Mouse (Mus musculus): ENCODE measurements around the gene Prdm2. TPM values are rescaled to one million over a fixed set of nuclear protein-coding genes. Genes with fewer than 3 reads are reported as not detected.

Prdm2 gene
- polyA plus RNA-seq, 1 experiment = 26.5 TPM

- Histone ChIP-seq H3K4me3 (ENCODE audit: control insufficient read depth, insufficient read depth, low read length) (no peak overlapping the region), H3K27ac (ENCODE audit: control insufficient read depth, insufficient read depth, low read length) (peak overlapping the region; percentile 64), H3K36me3 (ENCODE audit: control insufficient read depth, insufficient read depth, low read length) (no peaks in the 10 kb centered on the region), H3K27me3 (ENCODE audit: control insufficient read depth, insufficient read depth, low read length) (no peaks in the 10 kb centered on the region), H3K4me1 (replicated peaks; ENCODE audit: control insufficient read depth, insufficient read depth, low read length) (peaks cover 11% of the 10 kb centered on the region)
- TF ChIP-seq CTCF (IDR thresholded peaks at IDR 0.05; ENCODE audit: borderline replicate concordance, control insufficient read depth, extremely low read depth, insufficient read depth, low read length, poor library complexity) (no peak), POLR2A (IDR thresholded peaks at IDR 0.05; ENCODE audit: control insufficient read depth, extremely low read depth, insufficient read depth, low read length, poor library complexity) (no peak)
- no peak for DNase-seq
- WGBS = 19% methylated on average over 5 of the region's 5 CpGs
These were observed 14.9 kb downstream of the Prdm2 start for GRCm38 (mm10) chr4:143197845-143198356.

GRCm38 (mm10) chr4:143194328-143194727, 18.5 kb downstream of the Prdm2 start:
- Histone ChIP-seq H3K4me3 (ENCODE audit: control insufficient read depth, insufficient read depth, low read length) (no peak overlapping the region), H3K27me3 (ENCODE audit: control insufficient read depth, insufficient read depth, low read length) (no peaks in the 10 kb centered on the region), H3K4me1 (replicated peaks; ENCODE audit: control insufficient read depth, insufficient read depth, low read length) (peaks cover 15% of the 10 kb centered on the region), H3K27ac (ENCODE audit: control insufficient read depth, insufficient read depth, low read length) (no peak overlapping the region), H3K36me3 (ENCODE audit: control insufficient read depth, insufficient read depth, low read length) (no peaks in the 10 kb centered on the region)
- no peak for TF ChIP-seq POLR2A (IDR thresholded peaks at IDR 0.05; ENCODE audit: control insufficient read depth, extremely low read depth, insufficient read depth, low read length, poor library complexity)
- TF ChIP-seq CTCF (IDR thresholded peaks at IDR 0.05; ENCODE audit: borderline replicate concordance, control insufficient read depth, extremely low read depth, insufficient read depth, low read length, poor library complexity) = no peak
- 97% methylated on average over 5 of the region's 5 CpGs for WGBS
- no peak for DNase-seq

DNA sequence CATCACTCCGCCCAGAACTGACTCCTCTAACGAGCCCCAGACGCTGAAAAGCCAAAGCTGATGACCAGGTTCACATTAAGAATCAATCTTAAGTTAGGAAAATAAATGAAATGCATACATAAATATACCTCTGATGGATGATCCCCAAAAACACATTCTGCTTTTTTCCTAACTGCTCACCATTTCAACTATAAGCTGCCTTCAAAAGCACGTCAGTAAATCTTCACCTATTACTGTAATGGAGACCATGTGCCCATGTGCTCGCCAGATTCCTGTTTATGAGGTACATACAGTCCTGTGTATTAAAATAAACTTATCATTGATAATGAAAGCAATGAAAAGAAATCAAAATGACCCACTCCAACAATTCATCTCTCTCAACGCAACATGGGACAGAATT, 19.6 kb downstream of the Prdm2 start:
- Histone ChIP-seq H3K4me1 (replicated peaks; ENCODE audit: control insufficient read depth, insufficient read depth, low read length) (peaks cover 9% of the 10 kb centered on the region), H3K27me3 (ENCODE audit: control insufficient read depth, insufficient read depth, low read length) (no peaks in the 10 kb centered on the region), H3K4me3 (ENCODE audit: control insufficient read depth, insufficient read depth, low read length) (no peak overlapping the region), H3K27ac (ENCODE audit: control insufficient read depth, insufficient read depth, low read length) (no peak overlapping the region), H3K36me3 (ENCODE audit: control insufficient read depth, insufficient read depth, low read length) (no peaks in the 10 kb centered on the region)
- DNase-seq = no peak
- WGBS = 98% methylated on average over 6 of the region's 6 CpGs
- no peak for TF ChIP-seq POLR2A (IDR thresholded peaks at IDR 0.05; ENCODE audit: control insufficient read depth, extremely low read depth, insufficient read depth, low read length, poor library complexity)

DNA sequence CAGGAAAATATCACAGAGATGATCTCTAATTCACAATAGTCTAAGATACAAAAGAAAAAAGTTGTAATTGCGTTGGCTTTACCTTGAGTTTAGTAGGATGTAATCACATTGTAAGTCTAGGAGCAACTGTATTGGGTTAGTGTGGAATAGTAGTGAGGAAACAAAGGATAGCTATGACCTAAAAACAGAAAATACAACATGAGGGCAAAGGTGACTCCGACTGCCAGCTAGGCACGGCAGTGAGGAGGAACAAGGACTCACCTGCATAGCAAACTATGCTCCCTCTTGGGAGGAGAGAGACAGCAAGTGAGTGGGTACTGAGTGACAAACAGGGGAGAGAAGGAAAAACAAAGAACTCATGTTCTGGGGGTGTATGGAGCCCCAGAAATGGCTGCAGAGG, 21.0 kb downstream of the Prdm2 start:
- Histone ChIP-seq H3K27me3 (ENCODE audit: control insufficient read depth, insufficient read depth, low read length) (no peaks in the 10 kb centered on the region), H3K4me1 (replicated peaks; ENCODE audit: control insufficient read depth, insufficient read depth, low read length) (peaks cover 3% of the 10 kb centered on the region), H3K27ac (ENCODE audit: control insufficient read depth, insufficient read depth, low read length) (no peak overlapping the region), H3K4me3 (ENCODE audit: control insufficient read depth, insufficient read depth, low read length) (no peak overlapping the region), H3K36me3 (ENCODE audit: control insufficient read depth, insufficient read depth, low read length) (no peaks in the 10 kb centered on the region)
- no peak for TF ChIP-seq CTCF (IDR thresholded peaks at IDR 0.05; ENCODE audit: borderline replicate concordance, control insufficient read depth, extremely low read depth, insufficient read depth, low read length, poor library complexity)
- no peak for TF ChIP-seq POLR2A (IDR thresholded peaks at IDR 0.05; ENCODE audit: control insufficient read depth, extremely low read depth, insufficient read depth, low read length, poor library complexity)
- WGBS = 95% methylated on average over 3 of the region's 3 CpGs
- no peak for DNase-seq

- TF ChIP-seq POLR2A (IDR thresholded peaks at IDR 0.05; ENCODE audit: control insufficient read depth, extremely low read depth, insufficient read depth, low read length, poor library complexity) (no peak), CTCF (IDR thresholded peaks at IDR 0.05; ENCODE audit: borderline replicate concordance, control insufficient read depth, extremely low read depth, insufficient read depth, low read length, poor library complexity) (no peak)
- 15% methylated on average over 4 of the region's 4 CpGs for WGBS
- Histone ChIP-seq H3K36me3 (ENCODE audit: control insufficient read depth, insufficient read depth, low read length) (no peaks in the 10 kb centered on the region), H3K4me1 (replicated peaks; ENCODE audit: control insufficient read depth, insufficient read depth, low read length) (peaks cover 3% of the 10 kb centered on the region), H3K4me3 (ENCODE audit: control insufficient read depth, insufficient read depth, low read length) (no peak overlapping the region), H3K27me3 (ENCODE audit: control insufficient read depth, insufficient read depth, low read length) (no peaks in the 10 kb centered on the region), H3K27ac (ENCODE audit: control insufficient read depth, insufficient read depth, low read length) (no peak overlapping the region)
- DNase-seq = peak; percentile 15
These were observed 22.1 kb downstream of the Prdm2 start for GRCm38 (mm10) chr4:143190657-143191056.

DNA sequence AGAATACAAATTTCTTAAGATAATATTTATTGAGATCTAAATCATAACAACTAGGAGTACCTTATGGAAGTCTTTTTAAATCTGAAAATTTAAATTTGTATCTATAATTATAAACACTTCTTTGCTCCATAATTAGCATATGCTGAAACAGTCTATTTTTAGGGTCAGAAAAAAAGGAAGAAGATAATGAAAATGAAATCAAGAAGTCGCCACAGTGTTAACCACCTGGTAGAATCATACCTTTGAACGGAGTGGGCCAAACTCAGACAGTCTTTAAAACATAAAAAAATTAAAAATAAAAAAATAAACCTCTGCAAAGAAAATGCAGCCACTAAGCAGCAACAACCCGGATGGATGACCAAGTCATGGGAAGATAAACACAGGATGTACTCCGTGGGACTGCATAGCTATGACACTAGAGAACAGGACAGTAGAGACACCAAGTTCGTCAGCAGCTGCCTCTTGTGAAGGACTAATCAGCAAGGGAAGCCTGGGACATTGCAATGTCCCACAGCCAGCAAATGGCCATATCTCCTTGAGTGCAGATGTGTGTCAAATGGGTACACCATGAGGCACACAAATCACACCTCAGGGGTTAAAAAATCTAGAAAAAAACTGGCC, 24.1 kb downstream of the Prdm2 start:
- Histone ChIP-seq H3K4me1 (replicated peaks; ENCODE audit: control insufficient read depth, insufficient read depth, low read length) (peaks cover 3% of the 10 kb centered on the region), H3K27me3 (ENCODE audit: control insufficient read depth, insufficient read depth, low read length) (no peaks in the 10 kb centered on the region), H3K36me3 (ENCODE audit: control insufficient read depth, insufficient read depth, low read length) (no peaks in the 10 kb centered on the region), H3K4me3 (ENCODE audit: control insufficient read depth, insufficient read depth, low read length) (no peak overlapping the region), H3K27ac (ENCODE audit: control insufficient read depth, insufficient read depth, low read length) (no peak overlapping the region)
- TF ChIP-seq POLR2A (IDR thresholded peaks at IDR 0.05; ENCODE audit: control insufficient read depth, extremely low read depth, insufficient read depth, low read length, poor library complexity) (no peak), CTCF (IDR thresholded peaks at IDR 0.05; ENCODE audit: borderline replicate concordance, control insufficient read depth, extremely low read depth, insufficient read depth, low read length, poor library complexity) (no peak)
- no peak for DNase-seq
- WGBS = 50% methylated on average over 5 of the region's 5 CpGs

GRCm38 (mm10) chr4:143186066-143186465, 26.7 kb downstream of the Prdm2 start:
- no peak overlapping the region for H3K4me3 ChIP-seq (ENCODE audit: control insufficient read depth, insufficient read depth, low read length)
- no peak for DNase-seq
- TF ChIP-seq CTCF (IDR thresholded peaks at IDR 0.05; ENCODE audit: borderline replicate concordance, control insufficient read depth, extremely low read depth, insufficient read depth, low read length, poor library complexity) (no peak), POLR2A (IDR thresholded peaks at IDR 0.05; ENCODE audit: control insufficient read depth, extremely low read depth, insufficient read depth, low read length, poor library complexity) (no peak)
- no peaks in the 10 kb centered on the region for H3K27me3 ChIP-seq (ENCODE audit: control insufficient read depth, insufficient read depth, low read length)
- peaks cover 3% of the 10 kb centered on the region for H3K4me1 ChIP-seq (replicated peaks; ENCODE audit: control insufficient read depth, insufficient read depth, low read length)
- H3K27ac ChIP-seq (ENCODE audit: control insufficient read depth, insufficient read depth, low read length) = no peak overlapping the region
- no peaks in the 10 kb centered on the region for H3K36me3 ChIP-seq (ENCODE audit: control insufficient read depth, insufficient read depth, low read length)
